Mouse (Mus musculus) myocyte (in vitro differentiated cells): ENCODE data around the gene Gk5. TPM values are rescaled to one million over a fixed set of nuclear protein-coding genes. Genes with fewer than 3 reads are reported as not detected.

ENCODE experiments used
- H3K27me3 ChIP-seq: one replicate; pipeline ENCODE4 v1.6.1; 2011; ENCODE audit not compliant: control insufficient read depth, insufficient read depth, insufficient read length
- H3K36me3 ChIP-seq: one replicate; pipeline ENCODE4 v1.6.1; 2011; ENCODE audit not compliant: control insufficient read depth, insufficient read depth
- H3K4me2 ChIP-seq: one replicate; pipeline ENCODE4 v1.6.1; 2011; ENCODE audit warnings: low read depth, control low read depth
- H3K4me3 ChIP-seq: one replicate; pipeline ENCODE4 v1.5.1; 2011; ENCODE audit warnings: mild to moderate bottlenecking, control low read depth, moderate library complexity
- H3K79me2 ChIP-seq: one replicate; pipeline ENCODE4 v1.6.1; 2011; ENCODE audit not compliant: control insufficient read depth, insufficient read depth
- H3ac ChIP-seq: one replicate; pipeline ENCODE4 v1.6.1; 2011; ENCODE audit not compliant: control insufficient read depth, insufficient read length
- CEBPB ChIP-seq: IDR thresholded peaks from 2 replicates; pipeline ENCODE4 v1.6.1; 2011; ENCODE audit warnings: mild to moderate bottlenecking, moderate library complexity; ENCODE audit not compliant: poor library complexity, insufficient read depth, severe bottlenecking
- E2F4 ChIP-seq: IDR thresholded peaks from one replicate; pipeline ENCODE4 v1.6.1; 2011; ENCODE audit warnings: mild to moderate bottlenecking, control low read depth, moderate library complexity; ENCODE audit not compliant: insufficient read depth
- MAX ChIP-seq: IDR thresholded peaks from one replicate; pipeline ENCODE4 v1.6.1; 2011; ENCODE audit warnings: low read depth, mild to moderate bottlenecking, control low read depth
- MYOD1 ChIP-seq, 3 experiments: IDR thresholded peaks; one replicate each; pipeline ENCODE4 v1.6.1; 2011; ENCODE audit warnings: control low read depth in 2 of 3, low read depth in 2 of 3, mild to moderate bottlenecking in 2 of 3, moderate library complexity in 1 of 3; ENCODE audit not compliant: insufficient read length in 2 of 3, control insufficient read depth in 1 of 3
- MYOG ChIP-seq, 3 experiments: IDR thresholded peaks; one replicate each; pipeline ENCODE4 v1.6.1; 2011; ENCODE audit warnings: control low read depth in 2 of 3, low read depth in 2 of 3, mild to moderate bottlenecking in 2 of 3; ENCODE audit not compliant: insufficient read length in 2 of 3, control insufficient read depth in 1 of 3, insufficient read depth in 1 of 3
- POLR2A ChIP-seq: IDR thresholded peaks from one replicate; pipeline ENCODE4 v1.6.1; 2011; ENCODE audit warnings: low read depth, mild to moderate bottlenecking, control low read depth, moderate library complexity; ENCODE audit not compliant: insufficient read length
- POLR2AphosphoS2 ChIP-seq: IDR thresholded peaks from one replicate; pipeline ENCODE4 v1.6.1; 2011; ENCODE audit warnings: low read depth, control low read depth; ENCODE audit not compliant: insufficient read length
- REST ChIP-seq: IDR thresholded peaks from one replicate; pipeline ENCODE4 v1.6.1; 2011; ENCODE audit warnings: mild to moderate bottlenecking, control low read depth, moderate library complexity; ENCODE audit not compliant: insufficient read depth, insufficient read length
- SRF ChIP-seq: IDR thresholded peaks from one replicate; pipeline ENCODE4 v1.6.1; 2011; ENCODE audit warnings: low read depth; ENCODE audit not compliant: control insufficient read depth, insufficient read length
- TCF12 ChIP-seq: IDR thresholded peaks from one replicate; pipeline ENCODE4 v1.6.1; 2011; ENCODE audit warnings: mild to moderate bottlenecking, control low read depth; ENCODE audit not compliant: poor library complexity, insufficient read depth, severe bottlenecking
- TCF3 ChIP-seq: IDR thresholded peaks from one replicate; pipeline ENCODE4 v1.6.1; 2011; ENCODE audit warnings: low read depth, control low read depth; ENCODE audit not compliant: insufficient read length
- USF1 ChIP-seq: IDR thresholded peaks from one replicate; pipeline ENCODE4 v1.6.1; 2011; ENCODE audit warnings: low read depth, mild to moderate bottlenecking, control low read depth, moderate library complexity
- polyA plus RNA-seq: library from polyadenylated mRNA; unstranded; fragments of >200 nt; fragmentation: generic; extraction: Trizol; gene quantifications from one replicate; pipeline ENCODE4 v1.2.1, GENCODE M21; 2012; ENCODE audit warnings: missing spikeins

The Gk5 gene
- polyA plus RNA-seq, 1 experiment, result 0.82 TPM

GRCm38 (mm10) chr9:96093221-96093620 lies 25.9 kb upstream of the Gk5 start:
- no peak overlapping the region for H3ac ChIP-seq
- H3K4me3 ChIP-seq, result no peak overlapping the region
- H3K4me2 ChIP-seq, result no peak overlapping the region
- no peaks in the 10 kb centered on the region for H3K79me2 ChIP-seq
- TF ChIP-seq REST, result no peak
- no peak for TF ChIP-seq MAX
- no peak for TF ChIP-seq POLR2AphosphoS2
- no peak for TF ChIP-seq TCF12
- no peak for TF ChIP-seq USF1
- TF ChIP-seq E2F4, result no peak
- TF ChIP-seq TCF3, result no peak
- no peak for TF ChIP-seq MYOG (IDR thresholded peaks at IDR 0.05; ENCODE audit: control insufficient read depth in 1 of 3, insufficient read depth in 1 of 3, insufficient read length in 2 of 3, low read depth in 2 of 3)
- no peak for TF ChIP-seq POLR2A
- TF ChIP-seq SRF, result no peak
- no peak for TF ChIP-seq MYOD1 (IDR thresholded peaks at IDR 0.05; ENCODE audit: control insufficient read depth in 1 of 3, insufficient read length in 2 of 3, low read depth in 2 of 3)
- TF ChIP-seq CEBPB, result no peak
- H3K27me3 ChIP-seq, result no peaks in the 10 kb centered on the region
- H3K36me3 ChIP-seq, result no peaks in the 10 kb centered on the region

GRCm38 (mm10) chr9:96094341-96094740 lies 24.8 kb upstream of the Gk5 start:
- no peaks in the 10 kb centered on the region for H3K79me2 ChIP-seq
- TF ChIP-seq REST (no peak), USF1 (no peak), TCF12 (no peak), MYOD1 (IDR thresholded peaks at IDR 0.05; ENCODE audit: control insufficient read depth in 1 of 3, insufficient read length in 2 of 3, low read depth in 2 of 3) (no peak), TCF3 (no peak), CEBPB (no peak), POLR2A (no peak), SRF (no peak), E2F4 (no peak), POLR2AphosphoS2 (no peak), MAX (no peak), MYOG (IDR thresholded peaks at IDR 0.05; ENCODE audit: control insufficient read depth in 1 of 3, insufficient read depth in 1 of 3, insufficient read length in 2 of 3, low read depth in 2 of 3) (no peak)

GRCm38 (mm10) chr9:96095192-96095591 lies 24.0 kb upstream of the Gk5 start:
- TF ChIP-seq MAX (no peak), POLR2A (no peak), USF1 (no peak), POLR2AphosphoS2 (no peak), REST (no peak), E2F4 (no peak), SRF (no peak), TCF3 (no peak), TCF12 (no peak), CEBPB (no peak), MYOG (IDR thresholded peaks at IDR 0.05; ENCODE audit: control insufficient read depth in 1 of 3, insufficient read depth in 1 of 3, insufficient read length in 2 of 3, low read depth in 2 of 3) (no peak), MYOD1 (IDR thresholded peaks at IDR 0.05; ENCODE audit: control insufficient read depth in 1 of 3, insufficient read length in 2 of 3, low read depth in 2 of 3) (no peak)
- Histone ChIP-seq H3K4me3 (no peak overlapping the region), H3K27me3 (no peaks in the 10 kb centered on the region), H3K36me3 (no peaks in the 10 kb centered on the region), H3K79me2 (no peaks in the 10 kb centered on the region), H3K4me2 (no peak overlapping the region), H3ac (no peak overlapping the region)

More at GRCm38 (mm10) chr9:96094341-96094740, 24.8 kb upstream of the Gk5 start:
- H3K4me3 ChIP-seq, result no peak overlapping the region
- H3K4me2 ChIP-seq, result no peak overlapping the region
- no peaks in the 10 kb centered on the region for H3K36me3 ChIP-seq
- no peaks in the 10 kb centered on the region for H3K27me3 ChIP-seq
- no peak overlapping the region for H3ac ChIP-seq

GRCm38 (mm10) chr9:96102846-96103245 lies 16.3 kb upstream of the Gk5 start:
- TF ChIP-seq SRF, result no peak
- no peak for TF ChIP-seq REST
- TF ChIP-seq TCF12, result no peak
- TF ChIP-seq POLR2AphosphoS2, result no peak
- TF ChIP-seq MAX, result no peak
- TF ChIP-seq MYOG (IDR thresholded peaks at IDR 0.05; ENCODE audit: control insufficient read depth in 1 of 3, insufficient read depth in 1 of 3, insufficient read length in 2 of 3, low read depth in 2 of 3), result no peak
- TF ChIP-seq MYOD1 (IDR thresholded peaks at IDR 0.05; ENCODE audit: control insufficient read depth in 1 of 3, insufficient read length in 2 of 3, low read depth in 2 of 3), result no peak
- no peak for TF ChIP-seq POLR2A
- no peak for TF ChIP-seq TCF3
- no peak for TF ChIP-seq USF1
- no peak for TF ChIP-seq CEBPB
- H3ac ChIP-seq, result no peak overlapping the region
- H3K27me3 ChIP-seq, result no peaks in the 10 kb centered on the region
- H3K4me2 ChIP-seq, result no peak overlapping the region
- no peaks in the 10 kb centered on the region for H3K36me3 ChIP-seq
- H3K79me2 ChIP-seq, result no peaks in the 10 kb centered on the region
- no peak overlapping the region for H3K4me3 ChIP-seq

- Histone ChIP-seq H3K4me3 (no peak overlapping the region), H3K36me3 (no peaks in the 10 kb centered on the region), H3K79me2 (no peaks in the 10 kb centered on the region), H3K4me2 (no peak overlapping the region), H3ac (no peak overlapping the region), H3K27me3 (no peaks in the 10 kb centered on the region)
- TF ChIP-seq MAX, result no peak
- TF ChIP-seq TCF12, result no peak
- no peak for TF ChIP-seq MYOG (IDR thresholded peaks at IDR 0.05; ENCODE audit: control insufficient read depth in 1 of 3, insufficient read depth in 1 of 3, insufficient read length in 2 of 3, low read depth in 2 of 3)
- no peak for TF ChIP-seq POLR2A
- no peak for TF ChIP-seq CEBPB
- no peak for TF ChIP-seq REST
- no peak for TF ChIP-seq MYOD1 (IDR thresholded peaks at IDR 0.05; ENCODE audit: control insufficient read depth in 1 of 3, insufficient read length in 2 of 3, low read depth in 2 of 3)
- no peak for TF ChIP-seq TCF3
- no peak for TF ChIP-seq SRF
- no peak for TF ChIP-seq E2F4
Observed at GRCm38 (mm10) chr9:96112879-96113361, 6.2 kb upstream of the Gk5 start.
